Mouse (Mus musculus) MN1 (cell line): ENCODE measurements at regions not wholly inside any gene's neighbourhood (a gene's known extent, or its start where the extent isn't known, plus 50 kb on each side); places are given as distances from the start of the nearest gene placed in this dataset.

ENCODE experiments used
- DNase-seq: peaks from one replicate; pipeline ENCODE4 v3.0.0-alpha.2; 2016; ENCODE audit warnings: low spot score

- DNase-seq: no peak
These were observed 104.7 kb downstream of the Nsun3 start for GRCm38 (mm10) chr16:62681880-62682279.

GRCm38 (mm10) chr16:62676815-62677214, 109.8 kb downstream of the Nsun3 start:
- no peak for DNase-seq

GRCm38 (mm10) chr16:62657383-62657782, 129.2 kb downstream of the Nsun3 start:
- no peak for DNase-seq

- no peak for DNase-seq
These were observed 132.2 kb downstream of the Nsun3 start for GRCm38 (mm10) chr16:62654436-62654835.

GRCm38 (mm10) chr16:62653817-62654216, 132.8 kb downstream of the Nsun3 start:
- DNase-seq: no peak

GRCm38 (mm10) chr16:62652769-62653465, 133.7 kb downstream of the Nsun3 start:
- no peak for DNase-seq

GRCm38 (mm10) chr16:62650856-62651255, 135.8 kb downstream of the Nsun3 start:
- DNase-seq: no peak

- DNase-seq: no peak
These were observed 138.3 kb downstream of the Nsun3 start for GRCm38 (mm10) chr16:62648326-62648725.

- DNase-seq: peak; percentile 26
These were observed 140.5 kb downstream of the Nsun3 start for GRCm38 (mm10) chr16:62646113-62646512.

GRCm38 (mm10) chr16:62642859-62643403, 143.7 kb downstream of the Nsun3 start:
- DNase-seq: no peak

GRCm38 (mm10) chr16:62623938-62624337, 162.7 kb downstream of the Nsun3 start:
- DNase-seq: no peak

GRCm38 (mm10) chr16:62610873-62611272, 175.7 kb downstream of the Nsun3 start:
- DNase-seq: no peak

GRCm38 (mm10) chr16:62608617-62609016, 178.0 kb downstream of the Nsun3 start:
- DNase-seq: no peak

- no peak for DNase-seq
These were observed 180.7 kb downstream of the Nsun3 start for GRCm38 (mm10) chr16:62605920-62606319.

GRCm38 (mm10) chr16:62562051-62562450, 224.6 kb downstream of the Nsun3 start:
- DNase-seq: no peak

- no peak for DNase-seq
These were observed 243.5 kb downstream of the Nsun3 start for GRCm38 (mm10) chr16:62543156-62543555.

GRCm38 (mm10) chr16:62537730-62538479, 248.7 kb downstream of the Nsun3 start:
- no peak for DNase-seq

- DNase-seq: no peak
These were observed 277.3 kb downstream of the Nsun3 start for GRCm38 (mm10) chr16:62509321-62509720.

GRCm38 (mm10) chr16:62506725-62507482, 279.7 kb downstream of the Nsun3 start:
- DNase-seq: no peak

- no peak for DNase-seq
These were observed 285.7 kb downstream of the Nsun3 start for GRCm38 (mm10) chr16:62500870-62501269.

- DNase-seq: no peak
These were observed 286.3 kb downstream of the Nsun3 start for GRCm38 (mm10) chr16:62500334-62500733.

GRCm38 (mm10) chr16:62498761-62499160, 287.9 kb downstream of the Nsun3 start:
- no peak for DNase-seq
